Mouse (Mus musculus) intestine, postnatal 0 days (tissue): ENCODE results near the gene Pkp2. TPM values are rescaled to one million over a fixed set of nuclear protein-coding genes. Genes with fewer than 3 reads are reported as not detected.

ENCODE experiments used
- ATAC-seq: fragments of 200-750 bp; cut with Nextera tagmentation; 2 replicates; pipeline ENCODE4 v1.8.0; 2017; ENCODE audit warnings: mild to moderate bottlenecking, moderate TSS enrichment, moderate library complexity
- H3K27ac ChIP-seq: fragments of 300-500 bp; sonication (generic); 2 replicates; pipeline ENCODE4 v1.5.1; 2014; ENCODE audit warnings: mild to moderate bottlenecking, low read depth, low read length, moderate library complexity
- H3K27me3 ChIP-seq: fragments of 300-500 bp; sonication (generic); replicated peaks from 2 replicates; pipeline ENCODE4 v1.6.1; 2014; ENCODE audit warnings: low read length, mixed read lengths; ENCODE audit not compliant: control insufficient read depth, insufficient read depth
- H3K36me3 ChIP-seq: fragments of 300-500 bp; sonication (generic); 2 replicates; pipeline ENCODE4 v1.6.1; 2014; ENCODE audit warnings: mild to moderate bottlenecking, moderate library complexity; ENCODE audit not compliant: control insufficient read depth, insufficient read depth
- H3K4me1 ChIP-seq: fragments of 300-500 bp; sonication (generic); replicated peaks from 2 replicates; pipeline ENCODE4 v1.6.1; 2014; ENCODE audit warnings: antibody characterized with exemption, low read length, mixed read lengths; ENCODE audit not compliant: control insufficient read depth, insufficient read depth
- H3K4me2 ChIP-seq: fragments of 300-500 bp; sonication (generic); replicated peaks from 2 replicates; pipeline ENCODE4 v1.6.1; 2014; ENCODE audit warnings: low read depth, mild to moderate bottlenecking, moderate library complexity
- H3K4me3 ChIP-seq: fragments of 300-500 bp; sonication (generic); 2 replicates; pipeline ENCODE4 v1.5.1; 2014; ENCODE audit warnings: low read depth, low read length
- H3K9ac ChIP-seq: fragments of 300-500 bp; sonication (generic); 2 replicates; pipeline ENCODE4 v1.6.1; 2014; ENCODE audit warnings: mild to moderate bottlenecking, low read depth, low read length
- H3K9me3 ChIP-seq: fragments of 300-500 bp; sonication (generic); 2 replicates; pipeline ENCODE4 v1.6.1; 2016; ENCODE audit warnings: mixed run types; ENCODE audit not compliant: control insufficient read depth
- CTCF ChIP-seq: sonication (generic); IDR thresholded peaks from 2 replicates; pipeline ENCODE4 v1.5.1; 2016; ENCODE audit warnings: low read depth, mild to moderate bottlenecking, control low read depth, antibody characterized with exemption, moderate library complexity
- WGBS: fragments of 180-500 bp; shearing (Covaris S2); extraction: QIAGEN DNeasy Blood & Tissue Kit; methylation state at CpG from one replicate; pipeline ENCODE4 v1.1.7; 2014; 5-methylcytosine and 5-hydroxymethylcytosine counted together
- polyA plus RNA-seq: library from polyadenylated mRNA; unstranded; fragments of >200 nt; fragmentation: Nextera tagmentation; extraction: Ambion mirVana; gene quantifications from 2 replicates; pipeline ENCODE4 v1.2.1, GENCODE M21; 2015

The Pkp2 gene
- polyA plus RNA-seq, 1 experiment from 2014 or later: 15.5 TPM

GRCm38 (mm10) chr16:16253326-16254074 is 40.4 kb downstream of the Pkp2 start:
- Histone ChIP-seq H3K9me3 (no peaks in the 10 kb centered on the region), H3K4me2 (no peak overlapping the region), H3K27me3 (no peaks in the 10 kb centered on the region), H3K4me1 (no peaks in the 10 kb centered on the region), H3K27ac (no peak overlapping the region), H3K9ac (no peak overlapping the region), H3K4me3 (no peak overlapping the region), H3K36me3 (0 out of 2 replicates have a peak, but pooled peaks cover 7% of the 10 kb centered on the region)
- 63% methylated on average over 4 of the region's 4 CpGs for WGBS
- no peak for ATAC-seq
- no peak for TF ChIP-seq CTCF

DNA sequence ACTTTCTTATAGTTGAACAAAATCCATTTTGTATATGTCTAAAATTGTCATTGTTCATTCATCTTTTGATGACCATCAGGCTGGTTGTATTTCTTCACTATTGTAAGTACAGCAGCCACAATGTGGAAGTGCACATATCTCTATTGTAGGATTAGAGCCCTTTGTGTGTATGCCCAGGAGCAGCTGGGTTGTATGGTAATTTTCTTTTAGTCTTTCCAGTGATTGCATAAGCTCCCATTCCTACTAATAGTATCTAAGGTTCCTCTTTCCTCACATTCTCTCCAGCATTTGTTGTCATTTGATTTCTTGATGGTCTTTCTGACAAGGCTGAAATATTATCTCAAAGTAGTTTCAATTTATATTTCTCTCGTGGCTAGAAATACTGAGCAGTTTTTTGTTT is 42.1 kb downstream of the Pkp2 start:
- Histone ChIP-seq H3K4me2 (no peak overlapping the region), H3K9me3 (no peaks in the 10 kb centered on the region), H3K9ac (no peak overlapping the region), H3K4me3 (no peak overlapping the region), H3K27ac (no peak overlapping the region), H3K36me3 (0 out of 2 replicates have a peak, but pooled peaks cover 10% of the 10 kb centered on the region), H3K4me1 (no peaks in the 10 kb centered on the region), H3K27me3 (no peaks in the 10 kb centered on the region)
- WGBS: 62% methylated on average over 1 of the region's 1 CpGs
- ATAC-seq: no peak
- no peak for TF ChIP-seq CTCF

- no peak for TF ChIP-seq CTCF
- no peaks in the 10 kb centered on the region for H3K4me1 ChIP-seq
- no peak overlapping the region for H3K9ac ChIP-seq
- H3K4me2 ChIP-seq: no peak overlapping the region
- H3K27ac ChIP-seq: no peak overlapping the region
- H3K27me3 ChIP-seq: no peaks in the 10 kb centered on the region
- no peaks in the 10 kb centered on the region for H3K9me3 ChIP-seq
- H3K4me3 ChIP-seq: no peak overlapping the region
- 65% methylated on average over 7 of the region's 7 CpGs for whole genome bisulfite sequencing
- no peak for ATAC-seq
- 0 out of 2 replicates have a peak, but pooled peaks cover 10% of the 10 kb centered on the region for H3K36me3 ChIP-seq
Observed at GRCm38 (mm10) chr16:16255874-16256273, 42.8 kb downstream of the Pkp2 start.

- Histone ChIP-seq H3K4me1 (no peaks in the 10 kb centered on the region), H3K27me3 (no peaks in the 10 kb centered on the region)
Observed at GRCm38 (mm10) chr16:16256672-16257071, 43.6 kb downstream of the Pkp2 start.

GRCm38 (mm10) chr16:16260882-16261281 is 47.8 kb downstream of the Pkp2 start:
- H3K9ac ChIP-seq: no peak overlapping the region
- no peak for TF ChIP-seq CTCF
- no peak for ATAC-seq
- H3K27me3 ChIP-seq: no peaks in the 10 kb centered on the region
- WGBS: 92% methylated on average over 5 of the region's 5 CpGs
- no peaks in the 10 kb centered on the region for H3K4me1 ChIP-seq
- no peak overlapping the region for H3K4me2 ChIP-seq
- no peak overlapping the region for H3K4me3 ChIP-seq
- H3K27ac ChIP-seq: no peak overlapping the region
- no peaks in the 10 kb centered on the region for H3K9me3 ChIP-seq
- peaks cover 13% of the 10 kb centered on the region; the same call in 1 of the 2 replicates for H3K36me3 ChIP-seq

More at GRCm38 (mm10) chr16:16256672-16257071, 43.6 kb downstream of the Pkp2 start:
- no peak for ATAC-seq
- no peak overlapping the region for H3K9ac ChIP-seq
- H3K4me3 ChIP-seq: no peak overlapping the region
- 58% methylated on average over 1 of the region's 1 CpGs for WGBS
- 0 out of 2 replicates have a peak, but pooled peaks cover 13% of the 10 kb centered on the region for H3K36me3 ChIP-seq
- TF ChIP-seq CTCF: no peak
- no peaks in the 10 kb centered on the region for H3K9me3 ChIP-seq
- H3K27ac ChIP-seq: no peak overlapping the region
- H3K4me2 ChIP-seq: no peak overlapping the region

DNA sequence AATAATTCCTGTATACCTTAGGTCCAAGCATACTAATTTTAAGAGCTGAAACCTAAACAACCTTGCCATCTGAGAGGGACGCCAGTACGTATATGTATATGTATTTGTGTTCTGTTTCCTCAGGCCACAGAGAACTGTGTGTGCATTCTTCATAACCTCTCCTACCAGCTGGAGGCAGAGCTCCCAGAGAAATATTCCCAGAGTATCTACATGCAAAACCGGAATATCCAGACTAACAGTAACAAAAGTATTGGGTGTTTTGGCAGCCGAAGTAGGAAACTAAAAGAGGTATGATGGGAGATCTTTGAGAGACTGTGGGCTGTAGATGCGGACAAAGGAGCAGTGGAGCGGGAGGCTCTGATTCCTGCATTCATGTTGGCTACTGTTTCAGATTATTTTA is 48.4 kb downstream of the Pkp2 start:
- Histone ChIP-seq H3K9ac (no peak overlapping the region), H3K4me3 (no peak overlapping the region), H3K27me3 (no peaks in the 10 kb centered on the region), H3K4me2 (no peak overlapping the region), H3K27ac (no peak overlapping the region), H3K9me3 (no peaks in the 10 kb centered on the region), H3K36me3 (peaks cover 10% of the 10 kb centered on the region; the same call in 1 of the 2 replicates), H3K4me1 (no peaks in the 10 kb centered on the region)
- no peak for ATAC-seq
- no peak for TF ChIP-seq CTCF
- WGBS: 79% methylated on average over 6 of the region's 6 CpGs
